Comparison of ENCODE assay signal across 7 mouse cellular contexts in genomic region chr7:17056601-17057523, GRCm38 (mm10). TPM values are rescaled to one million over a fixed set of nuclear protein-coding genes. Genes with fewer than 3 reads are reported as not detected.
A peak's percentile ranks its signal among the peaks of the same experiment; 100 is the strongest.
DNase-seq lines count a peak whose midpoint lies in the region; ATAC-seq lines count a peak whose summit lies in the region.

No protein-coding gene starts in this region.

- H3K36me3 ChIP-seq in heart, embryonic 11.5 days (ENCODE audit: control insufficient read depth, insufficient read depth, low read length) = peaks cover 13% of the 10 kb centered on the region

- H3K4me3 ChIP-seq in heart, embryonic 11.5 days (ENCODE audit: low read depth, low read length) = peak overlapping the region; percentile 68

- peak overlapping the region; percentile 80 for H3K9ac ChIP-seq in heart, embryonic 11.5 days (ENCODE audit: low read depth, low read length)

- H3K4me1 ChIP-seq in heart, embryonic 11.5 days (ENCODE audit: control insufficient read depth, insufficient read depth, low read length) = peaks cover 48% of the 10 kb centered on the region

- H3K27me3 ChIP-seq in heart, embryonic 11.5 days (ENCODE audit: control insufficient read depth, insufficient read depth, low read length) = no peaks in the 10 kb centered on the region

- H3K9me3 ChIP-seq in heart, embryonic 11.5 days (replicated peaks; ENCODE audit: control insufficient read depth, low read length) = no peaks in the 10 kb centered on the region

- ATAC-seq in heart, embryonic 11.5 days (replicated peaks; ENCODE audit: insufficient number of reproducible peaks, low FRiP score, low TSS enrichment) = peak; percentile 46

- H3K4me2 ChIP-seq in heart, embryonic 11.5 days = peak overlapping the region; percentile 98

- peak; percentile 69 to 75 for DNase-seq in right cerebral cortex, postnatal 10 days (ENCODE audit: low spot score in 2 of 2)
- no peak for DNase-seq in right cerebral cortex, postnatal 25 days
- peak; percentile 6 to 62 for DNase-seq in cerebellum, postnatal 25 days
- peak; percentile 27 to 80 for DNase-seq in kidney, postnatal 25 days
- peak; percentile 31 for DNase-seq in lung, postnatal 25 days (ENCODE audit: low spot score)
- DNase-seq in yolk sac, embryonic 10.5 days (ENCODE audit: low spot score) = peak; percentile 73

- H3K27ac ChIP-seq in heart, embryonic 11.5 days (ENCODE audit: low read depth, low read length) = peak overlapping the region; percentile 99

- 25% methylated on average over 14 of the region's 14 CpGs for WGBS in heart, embryonic 11.5 days (ENCODE audit: insufficient replicate concordance)

RNA-seq across cellular contexts. Expression of gene Hif3a, which starts 5.4 kb away (rescaled TPM):
- 31.6 and 37.2 TPM in 2 replicates for polyA plus RNA-seq in heart, embryonic 11.5 days (2014; fragmentation: Nextera tagmentation; extraction: Ambion mirVana)

RNA-seq across cellular contexts. Expression of gene Psg16, which starts 17.0 kb away (rescaled TPM):
- polyA plus RNA-seq in heart, embryonic 11.5 days (2014; fragmentation: Nextera tagmentation; extraction: Ambion mirVana) = 0.06 and 0.09 TPM in 2 replicates

RNA-seq across cellular contexts. Expression of gene Ppp5c, which starts 29.1 kb away (rescaled TPM):
- 87.0 and 95.3 TPM in 2 replicates for polyA plus RNA-seq in heart, embryonic 11.5 days (2014; fragmentation: Nextera tagmentation; extraction: Ambion mirVana)
